Mouse (Mus musculus): ENCODE results near the gene Stx1a. TPM values are rescaled to one million over a fixed set of nuclear protein-coding genes. Genes with fewer than 3 reads are reported as not detected.
A peak's percentile ranks its signal among the peaks of the same experiment; 100 is the strongest.

Gene Stx1a
- polyA plus RNA-seq, 1 experiment, result 10.5 TPM

DNA sequence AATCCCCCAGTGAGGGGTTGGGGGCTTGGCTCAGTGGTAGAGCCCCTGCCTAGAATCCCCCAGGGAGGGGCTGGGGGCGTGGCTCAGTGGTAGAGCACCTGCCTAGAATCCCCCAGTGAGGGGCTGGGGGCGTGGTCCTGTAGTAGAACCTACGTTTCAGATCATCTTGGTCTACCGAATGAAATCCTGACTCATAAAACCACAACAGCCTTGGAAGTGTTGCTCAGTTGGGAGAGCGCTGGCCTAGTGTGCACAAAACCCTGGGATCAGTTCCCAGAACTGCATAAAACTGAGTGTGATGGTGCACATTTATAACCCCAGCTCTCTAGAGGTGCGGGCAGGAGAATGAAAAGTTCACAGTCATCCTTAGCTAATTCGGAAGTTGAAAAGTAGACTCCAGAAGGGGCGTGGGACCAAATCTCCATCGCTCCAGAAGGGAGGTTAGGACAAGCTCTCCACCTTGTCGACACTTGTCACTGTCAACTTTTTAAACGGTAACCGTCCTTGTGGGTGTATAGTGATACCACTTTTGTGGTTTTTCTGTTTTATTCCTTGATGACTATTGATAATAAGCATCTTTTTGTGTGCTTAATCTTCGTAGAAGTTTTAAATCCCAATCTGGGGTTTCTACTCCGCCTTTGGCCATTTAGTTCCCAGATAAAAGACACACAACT, 46.6 kb upstream of the Stx1a start:
- no peaks in the 10 kb centered on the region for H3K9me3 ChIP-seq (replicated peaks; ENCODE audit: control insufficient read depth, insufficient read depth, low read length, poor library complexity, severe bottlenecking)
- TF ChIP-seq CTCF (IDR thresholded peaks at IDR 0.05; ENCODE audit: low read depth, low read length) (no peak), POLR2A (IDR thresholded peaks at IDR 0.05; ENCODE audit: insufficient read depth, low read length) (no peak), EP300 (IDR thresholded peaks at IDR 0.05; ENCODE audit: insufficient read depth, low read depth, low read length) (no peak)

DNA sequence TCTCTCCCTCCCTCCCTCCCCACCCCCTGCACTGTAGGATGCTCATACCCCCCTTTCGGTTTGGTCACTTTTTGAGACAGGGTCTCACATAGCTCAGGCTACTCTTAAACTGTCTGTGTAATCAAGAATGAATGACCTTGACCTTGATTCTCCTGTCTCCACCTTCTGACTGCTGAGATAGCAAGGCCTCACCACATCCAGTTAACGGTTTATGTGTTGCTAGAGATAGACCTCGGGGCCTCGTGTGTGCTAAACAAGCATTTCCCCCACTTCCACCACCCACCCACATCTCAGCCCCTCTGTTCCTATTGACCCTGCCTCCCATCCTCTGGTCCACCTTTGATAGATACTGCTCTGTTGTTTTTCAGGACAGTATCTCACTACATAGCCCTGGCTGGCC, 45.4 kb upstream of the Stx1a start:
- H3K4me3 ChIP-seq (ENCODE audit: low read depth, low read length), result no peak overlapping the region
- H3K4me1 ChIP-seq (ENCODE audit: control insufficient read depth, insufficient read depth, low read length), result peaks cover 5% of the 10 kb centered on the region

More for the DNA sequence above, 46.6 kb upstream of the Stx1a start:
- H3K36me3 ChIP-seq (ENCODE audit: control insufficient read depth, insufficient read depth, low read length, poor library complexity, severe bottlenecking), result no peaks in the 10 kb centered on the region
- H3K27me3 ChIP-seq (ENCODE audit: control insufficient read depth, insufficient read depth, low read length, poor library complexity, severe bottlenecking), result no peaks in the 10 kb centered on the region
- H3K9ac ChIP-seq (ENCODE audit: low read depth, poor library complexity, severe bottlenecking), result no peak overlapping the region
- no peak overlapping the region for H3K27ac ChIP-seq (ENCODE audit: insufficient read depth, low read length)
- peaks cover 5% of the 10 kb centered on the region for H3K4me1 ChIP-seq (ENCODE audit: control insufficient read depth, insufficient read depth, low read length)
- no peak overlapping the region for H3K4me3 ChIP-seq (ENCODE audit: low read depth, low read length)

DNA sequence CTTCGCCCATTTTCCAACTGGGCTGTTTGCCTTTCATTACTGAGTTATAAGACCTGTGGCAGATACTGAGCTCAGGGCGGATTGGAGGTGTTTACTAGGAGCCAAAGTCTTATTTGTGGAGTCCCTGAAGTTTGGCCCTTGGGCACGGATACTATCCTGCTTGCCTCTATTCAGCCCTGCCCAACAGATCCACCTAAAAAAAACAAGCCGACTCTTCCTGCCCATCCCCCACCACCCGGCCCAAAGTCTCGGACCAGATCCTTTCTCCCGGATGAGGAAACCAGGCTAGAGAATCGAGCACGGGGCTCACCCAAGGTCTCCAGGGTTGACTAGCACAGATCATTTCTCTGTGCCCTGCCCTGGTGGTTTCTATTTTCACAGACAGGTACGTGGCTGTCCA, 42.1 kb upstream of the Stx1a start:
- Histone ChIP-seq H3K36me3 (ENCODE audit: control insufficient read depth, insufficient read depth, low read length, poor library complexity, severe bottlenecking) (no peaks in the 10 kb centered on the region), H3K4me1 (ENCODE audit: control insufficient read depth, insufficient read depth, low read length) (peaks cover 12% of the 10 kb centered on the region), H3K4me3 (ENCODE audit: low read depth, low read length) (peak overlapping the region; percentile 60), H3K27me3 (ENCODE audit: control insufficient read depth, insufficient read depth, low read length, poor library complexity, severe bottlenecking) (no peaks in the 10 kb centered on the region), H3K27ac (ENCODE audit: insufficient read depth, low read length) (peak overlapping the region; percentile 84), H3K9ac (ENCODE audit: low read depth, poor library complexity, severe bottlenecking) (peak overlapping the region; percentile 73), H3K9me3 (replicated peaks; ENCODE audit: control insufficient read depth, insufficient read depth, low read length, poor library complexity, severe bottlenecking) (no peaks in the 10 kb centered on the region)
- TF ChIP-seq EP300 (IDR thresholded peaks at IDR 0.05; ENCODE audit: insufficient read depth, low read depth, low read length) (peak; percentile 68; the same call in 1 of the 2 replicates), CTCF (IDR thresholded peaks at IDR 0.05; ENCODE audit: low read depth, low read length) (no peak)

More for the DNA sequence above, 45.4 kb upstream of the Stx1a start:
- Histone ChIP-seq H3K9ac (ENCODE audit: low read depth, poor library complexity, severe bottlenecking) (no peak overlapping the region), H3K27me3 (ENCODE audit: control insufficient read depth, insufficient read depth, low read length, poor library complexity, severe bottlenecking) (no peaks in the 10 kb centered on the region), H3K9me3 (replicated peaks; ENCODE audit: control insufficient read depth, insufficient read depth, low read length, poor library complexity, severe bottlenecking) (no peaks in the 10 kb centered on the region), H3K27ac (ENCODE audit: insufficient read depth, low read length) (no peak overlapping the region), H3K36me3 (ENCODE audit: control insufficient read depth, insufficient read depth, low read length, poor library complexity, severe bottlenecking) (no peaks in the 10 kb centered on the region)
- TF ChIP-seq POLR2A (IDR thresholded peaks at IDR 0.05; ENCODE audit: insufficient read depth, low read length), result no peak
- no peak for TF ChIP-seq EP300 (IDR thresholded peaks at IDR 0.05; ENCODE audit: insufficient read depth, low read depth, low read length)
- TF ChIP-seq CTCF (IDR thresholded peaks at IDR 0.05; ENCODE audit: low read depth, low read length), result no peak

DNA sequence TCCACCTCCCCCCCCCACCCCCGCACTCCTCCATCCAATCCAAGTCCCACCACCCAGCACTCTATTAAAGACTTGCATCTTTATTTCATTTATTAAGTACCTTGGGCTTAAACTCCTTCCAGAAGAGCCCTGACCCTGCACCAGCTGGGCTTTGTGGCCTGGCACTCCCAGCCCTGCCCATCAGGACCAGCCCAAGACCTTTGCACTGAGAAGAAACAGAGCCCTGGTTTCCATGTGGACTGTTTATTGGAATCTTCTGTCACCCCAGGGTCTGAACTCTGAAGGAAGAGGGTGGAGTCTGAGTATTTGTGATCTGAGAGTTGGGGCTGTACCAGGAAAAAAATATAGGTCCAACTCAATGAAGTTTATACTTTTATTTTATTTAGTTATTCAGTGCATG, 40.2 kb upstream of the Stx1a start:
- no peak overlapping the region for H3K9ac ChIP-seq (ENCODE audit: low read depth, poor library complexity, severe bottlenecking)
- no peak overlapping the region for H3K4me3 ChIP-seq (ENCODE audit: low read depth, low read length)
- no peak overlapping the region for H3K27ac ChIP-seq (ENCODE audit: insufficient read depth, low read length)
- H3K27me3 ChIP-seq (ENCODE audit: control insufficient read depth, insufficient read depth, low read length, poor library complexity, severe bottlenecking), result no peaks in the 10 kb centered on the region
- H3K36me3 ChIP-seq (ENCODE audit: control insufficient read depth, insufficient read depth, low read length, poor library complexity, severe bottlenecking), result no peaks in the 10 kb centered on the region
- TF ChIP-seq CTCF (IDR thresholded peaks at IDR 0.05; ENCODE audit: low read depth, low read length) (no peak), POLR2A (IDR thresholded peaks at IDR 0.05; ENCODE audit: insufficient read depth, low read length) (no peak), EP300 (IDR thresholded peaks at IDR 0.05; ENCODE audit: insufficient read depth, low read depth, low read length) (no peak)
- H3K4me1 ChIP-seq (ENCODE audit: control insufficient read depth, insufficient read depth, low read length), result peaks cover 12% of the 10 kb centered on the region
- no peaks in the 10 kb centered on the region for H3K9me3 ChIP-seq (replicated peaks; ENCODE audit: control insufficient read depth, insufficient read depth, low read length, poor library complexity, severe bottlenecking)

DNA sequence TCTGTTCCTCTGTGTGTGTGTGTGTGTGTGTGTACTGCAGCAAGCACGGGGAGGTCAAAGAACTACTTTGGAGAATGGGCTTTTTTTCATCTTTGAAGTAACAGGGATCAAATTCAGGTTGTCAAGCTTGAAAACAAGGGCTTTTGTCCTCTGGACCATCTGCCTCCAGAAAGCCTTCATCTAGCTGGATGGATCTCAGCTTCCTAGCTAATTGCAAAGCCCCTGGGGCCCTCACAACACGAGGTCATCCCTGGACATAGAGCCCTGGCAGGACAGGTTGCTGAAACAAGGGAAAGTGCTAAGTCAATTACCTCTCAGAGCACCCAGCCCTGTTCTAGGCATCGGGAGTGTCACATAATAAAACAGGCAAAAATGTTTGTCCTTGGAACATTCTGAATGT, 39.5 kb upstream of the Stx1a start:
- Histone ChIP-seq H3K27me3 (ENCODE audit: control insufficient read depth, insufficient read depth, low read length, poor library complexity, severe bottlenecking) (no peaks in the 10 kb centered on the region), H3K4me3 (ENCODE audit: low read depth, low read length) (no peak overlapping the region), H3K4me1 (ENCODE audit: control insufficient read depth, insufficient read depth, low read length) (peaks cover 10% of the 10 kb centered on the region), H3K36me3 (ENCODE audit: control insufficient read depth, insufficient read depth, low read length, poor library complexity, severe bottlenecking) (no peaks in the 10 kb centered on the region), H3K9me3 (replicated peaks; ENCODE audit: control insufficient read depth, insufficient read depth, low read length, poor library complexity, severe bottlenecking) (no peaks in the 10 kb centered on the region), H3K9ac (ENCODE audit: low read depth, poor library complexity, severe bottlenecking) (no peak overlapping the region), H3K27ac (ENCODE audit: insufficient read depth, low read length) (no peak overlapping the region)
- TF ChIP-seq POLR2A (IDR thresholded peaks at IDR 0.05; ENCODE audit: insufficient read depth, low read length), result no peak
- 0 out of 2 replicates have a peak, but pooled peaks have one; percentile 20 for TF ChIP-seq EP300 (IDR thresholded peaks at IDR 0.05; ENCODE audit: insufficient read depth, low read depth, low read length)

DNA sequence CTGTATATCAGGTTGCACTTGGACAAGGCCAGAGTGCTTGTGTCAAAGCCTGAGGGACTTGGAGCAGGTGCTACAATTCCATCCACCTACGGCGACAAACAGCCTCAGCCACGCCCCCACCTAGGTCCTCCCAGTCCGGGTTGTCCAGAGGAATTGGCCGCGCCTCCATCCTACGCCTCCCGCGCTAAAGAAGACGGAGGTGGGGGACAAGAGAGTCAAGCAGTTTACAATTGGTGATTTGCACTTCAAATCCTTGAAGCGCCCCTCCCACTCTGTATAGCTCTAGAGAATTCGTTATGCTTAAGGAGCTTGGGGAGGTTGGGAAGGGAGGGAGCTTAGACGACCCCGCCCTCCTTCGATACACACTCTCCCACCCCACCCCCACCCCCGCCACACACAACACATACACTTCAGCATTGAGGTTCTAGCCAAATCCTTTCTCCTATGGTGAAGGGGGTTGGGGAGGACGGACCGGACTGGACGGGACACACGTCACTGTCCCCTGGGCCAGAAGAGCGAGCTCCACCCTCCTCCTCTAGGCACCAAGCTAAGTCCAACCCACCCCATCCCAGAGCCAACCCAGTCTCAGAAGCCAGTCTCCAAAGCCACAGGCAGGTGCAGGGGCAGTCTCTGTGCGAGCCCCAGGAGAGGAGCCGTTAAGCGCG, 37.5 kb upstream of the Stx1a start, which contains the start of gene Cldn3:
Cldn3 (plus strand) TSS at position 582 of the 665 bp plus-strand sequence.
- no peaks in the 10 kb centered on the region for H3K9me3 ChIP-seq (replicated peaks; ENCODE audit: control insufficient read depth, insufficient read depth, low read length, poor library complexity, severe bottlenecking)
- H3K27me3 ChIP-seq (ENCODE audit: control insufficient read depth, insufficient read depth, low read length, poor library complexity, severe bottlenecking), result no peaks in the 10 kb centered on the region
- H3K9ac ChIP-seq (ENCODE audit: low read depth, poor library complexity, severe bottlenecking), result peak within 1 kb of the TSS; percentile 28
- H3K4me1 ChIP-seq (ENCODE audit: control insufficient read depth, insufficient read depth, low read length), result peaks cover 11% of the 10 kb centered on the region
- peak within 1 kb of the TSS; percentile 31; the same call in 1 of the 2 replicates for H3K27ac ChIP-seq (ENCODE audit: insufficient read depth, low read length)
- no peak for TF ChIP-seq CTCF (IDR thresholded peaks at IDR 0.05; ENCODE audit: low read depth, low read length)
- TF ChIP-seq EP300 (IDR thresholded peaks at IDR 0.05; ENCODE audit: insufficient read depth, low read depth, low read length), result peak; percentile 63; the same call in 1 of the 2 replicates
- TF ChIP-seq POLR2A (IDR thresholded peaks at IDR 0.05; ENCODE audit: insufficient read depth, low read length), result peak; percentile 67
- H3K4me3 ChIP-seq (ENCODE audit: low read depth, low read length), result peak within 1 kb of the TSS; percentile 67
- no peaks in the 10 kb centered on the region for H3K36me3 ChIP-seq (ENCODE audit: control insufficient read depth, insufficient read depth, low read length, poor library complexity, severe bottlenecking)
